Mouse (Mus musculus) heart, postnatal 0 days (tissue): Measurements from ENCODE around the gene Vamp8. TPM values are rescaled to one million over a fixed set of nuclear protein-coding genes. Genes with fewer than 3 reads are reported as not detected.
A peak's percentile ranks its signal among the peaks of the same experiment; 100 is the strongest.

Experiments
- ATAC-seq: fragments of 200-750 bp; cut with Nextera tagmentation; 2 replicates; pipeline ENCODE4 v1.8.0; 2017; ENCODE audit warnings: low read depth, moderate number of reproducible peaks, moderate library complexity; ENCODE audit not compliant: insufficient read depth
- DNase-seq: peaks from one replicate; pipeline ENCODE4 v3.0.0-alpha.2; 2016; ENCODE audit warnings: low spot score
- H3K27ac ChIP-seq: fragments of 300-500 bp; sonication (generic); 2 replicates; pipeline ENCODE4 v1.5.1; 2014; ENCODE audit warnings: low read depth, mild to moderate bottlenecking
- H3K27me3 ChIP-seq: fragments of 300-500 bp; sonication (generic); 2 replicates; pipeline ENCODE4 v1.6.1; 2014; ENCODE audit warnings: low read length, mixed read lengths; ENCODE audit not compliant: control insufficient read depth, insufficient read depth
- H3K36me3 ChIP-seq: fragments of 300-500 bp; sonication (generic); replicated peaks from 2 replicates; pipeline ENCODE4 v1.6.1; 2014; ENCODE audit warnings: low read length, mixed read lengths; ENCODE audit not compliant: control insufficient read depth, insufficient read depth
- H3K4me1 ChIP-seq: fragments of 300-500 bp; sonication (generic); 2 replicates; pipeline ENCODE4 v1.6.1; 2014; ENCODE audit warnings: antibody characterized with exemption; ENCODE audit not compliant: control insufficient read depth, insufficient read depth
- H3K4me2 ChIP-seq: fragments of 300-500 bp; sonication (generic); 2 replicates; pipeline ENCODE4 v1.6.1; 2014; ENCODE audit warnings: low read depth, mild to moderate bottlenecking, low read length, moderate library complexity
- H3K4me3 ChIP-seq: fragments of 300-500 bp; sonication (generic); 2 replicates; pipeline ENCODE4 v1.5.1; 2014; ENCODE audit warnings: low read depth, low read length
- H3K9ac ChIP-seq: fragments of 300-500 bp; sonication (generic); replicated peaks from 2 replicates; pipeline ENCODE4 v1.6.1; 2014; ENCODE audit warnings: low read depth, low read length, mixed read lengths
- H3K9me3 ChIP-seq: fragments of 300-500 bp; sonication (generic); replicated peaks from 2 replicates; pipeline ENCODE4 v1.6.1; 2016; ENCODE audit warnings: low read length; ENCODE audit not compliant: control insufficient read depth
- CTCF ChIP-seq: IDR thresholded peaks from 2 replicates; pipeline ENCODE4 v1.5.1; 2016; ENCODE audit warnings: antibody characterized with exemption, control low read depth, low read depth
- EP300 ChIP-seq: IDR thresholded peaks from 2 replicates; pipeline ENCODE4 v1.6.1; 2016; ENCODE audit warnings: antibody characterized with exemption, low read depth
- WGBS: fragments of 180-500 bp; shearing (Covaris S2); extraction: QIAGEN DNeasy Blood & Tissue Kit; methylation state at CpG from one replicate; pipeline ENCODE4 v1.1.7; 2014; 5-methylcytosine and 5-hydroxymethylcytosine counted together
- polyA plus RNA-seq: library from polyadenylated mRNA; unstranded; fragments of >200 nt; fragmentation: Nextera tagmentation; extraction: Ambion mirVana; gene quantifications from 2 replicates; pipeline ENCODE4 v1.2.1, GENCODE M21; 2015
- total RNA-seq: library from RNA; depleted of rRNA; stranded (reverse); fragments of >200 nt; gene quantifications from 2 replicates; pipeline ENCODE4 v1.2.3, GENCODE M21; 2014; ENCODE audit warnings: low replicate concordance

Vamp8 gene
- total and polyA plus RNA-seq, 2 experiments from 2014 or later = 69.8 to 174 TPM

GRCm38 (mm10) chr6:72419806-72420205 is 29.3 kb upstream of the Vamp8 start:
- Histone ChIP-seq H3K9me3 (0 out of 2 replicates have a peak, but pooled peaks cover under 1% of the 10 kb centered on the region), H3K27ac (no peak overlapping the region), H3K4me2 (no peak overlapping the region), H3K27me3 (no peaks in the 10 kb centered on the region), H3K4me1 (peaks cover 5% of the 10 kb centered on the region; the same call in 1 of the 2 replicates), H3K9ac (no peak overlapping the region), H3K36me3 (peaks cover 65% of the 10 kb centered on the region), H3K4me3 (no peak overlapping the region)
- no peak for ATAC-seq
- no peak for TF ChIP-seq CTCF
- TF ChIP-seq EP300 = no peak
- 68% methylated on average over 1 of the region's 1 CpGs for WGBS
- DNase-seq = no peak

- ATAC-seq (no peak), DNase-seq (no peak)
- TF ChIP-seq EP300 (no peak), CTCF (no peak)
- no peak overlapping the region for H3K27ac ChIP-seq
- H3K4me2 ChIP-seq = no peak overlapping the region
- 87% methylated on average over 4 of the region's 4 CpGs for WGBS
- peaks cover 8% of the 10 kb centered on the region; the same call in 1 of the 2 replicates for H3K4me1 ChIP-seq
- H3K27me3 ChIP-seq = no peaks in the 10 kb centered on the region
- peaks cover 51% of the 10 kb centered on the region for H3K36me3 ChIP-seq
- H3K4me3 ChIP-seq = no peak overlapping the region
- no peak overlapping the region for H3K9ac ChIP-seq
- no peaks in the 10 kb centered on the region for H3K9me3 ChIP-seq
Observed at GRCm38 (mm10) chr6:72418279-72418678, 27.8 kb upstream of the Vamp8 start.

GRCm38 (mm10) chr6:72415964-72416772 is 25.7 kb upstream of the Vamp8 start:
- ATAC-seq = no peak
- no peaks in the 10 kb centered on the region for H3K27me3 ChIP-seq
- H3K36me3 ChIP-seq = peaks cover 30% of the 10 kb centered on the region
- peaks cover 8% of the 10 kb centered on the region; the same call in 1 of the 2 replicates for H3K4me1 ChIP-seq
- H3K9ac ChIP-seq = peak overlapping the region; percentile 10; the same call in 1 of the 2 replicates
- H3K27ac ChIP-seq = no peak overlapping the region
- TF ChIP-seq EP300 = no peak
- no peak for TF ChIP-seq CTCF
- 60% methylated on average over 7 of the region's 7 CpGs for WGBS
- no peak for DNase-seq
- H3K4me3 ChIP-seq = no peak overlapping the region
- H3K4me2 ChIP-seq = no peak overlapping the region
- no peaks in the 10 kb centered on the region for H3K9me3 ChIP-seq

GRCm38 (mm10) chr6:72415181-72415580 is 24.7 kb upstream of the Vamp8 start:
- Histone ChIP-seq H3K9ac (0 out of 2 replicates have a peak overlapping the region, but pooled peaks have one; percentile 85), H3K4me1 (peaks cover 8% of the 10 kb centered on the region; the same call in 1 of the 2 replicates), H3K27ac (no peak overlapping the region), H3K4me3 (peak overlapping the region; percentile 85), H3K36me3 (peaks cover 21% of the 10 kb centered on the region), H3K4me2 (peak overlapping the region; percentile 82), H3K9me3 (no peaks in the 10 kb centered on the region), H3K27me3 (no peaks in the 10 kb centered on the region)
- WGBS = 80% methylated on average over 5 of the region's 5 CpGs
- DNase-seq (no peak), ATAC-seq (no peak)
- TF ChIP-seq CTCF (no peak), EP300 (no peak)

DNA sequence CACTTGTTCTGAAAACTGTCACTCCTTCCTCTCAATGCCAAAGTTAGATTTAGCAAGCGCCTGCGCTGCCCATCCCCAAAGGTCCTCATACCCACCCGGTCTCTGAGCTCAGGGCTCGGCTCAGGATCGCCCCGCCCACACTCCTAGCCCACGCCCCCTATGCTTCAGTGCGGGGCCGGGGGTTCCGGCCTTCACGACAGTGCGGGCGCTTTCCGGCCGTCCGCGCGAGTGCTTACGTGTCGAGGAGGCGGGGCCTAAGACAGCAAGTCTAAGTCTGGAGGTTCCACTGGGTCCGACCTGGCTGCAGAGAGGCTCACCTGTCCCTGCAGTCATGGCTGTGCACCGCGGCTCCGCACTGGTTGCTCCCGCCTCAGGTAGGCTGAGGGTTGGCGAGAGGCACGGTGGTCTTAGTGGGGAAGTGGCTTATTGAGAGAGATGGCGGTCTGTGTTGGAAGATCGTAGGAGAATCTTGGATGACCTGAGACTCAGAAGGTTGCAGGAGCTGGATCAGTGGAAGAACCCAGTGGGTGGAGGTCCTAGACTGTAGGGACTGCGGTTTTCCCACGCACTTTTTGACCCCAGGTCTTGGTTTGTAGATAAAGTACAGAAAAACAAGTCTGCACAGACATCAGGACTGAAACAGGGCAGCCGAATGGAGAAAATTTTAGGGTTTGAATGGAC is 23.7 kb upstream of the Vamp8 start, which contains the start of gene Ggcx:
Gene Ggcx, plus strand, starts transcription at position 233 of the 681 bp plus-strand sequence.
- peak; percentile 96 for DNase-seq
- H3K4me1 ChIP-seq = peaks cover 8% of the 10 kb centered on the region; the same call in 1 of the 2 replicates
- H3K9me3 ChIP-seq = no peaks in the 10 kb centered on the region
- WGBS = 2% methylated on average over 33 of the region's 33 CpGs
- no peaks in the 10 kb centered on the region for H3K27me3 ChIP-seq
- peak within 1 kb of the TSS; percentile 82 for H3K4me2 ChIP-seq
- ATAC-seq = peak; percentile 96
- TF ChIP-seq CTCF (peak; percentile 11; the same call in 1 of the 2 replicates), EP300 (no peak)
- peak within 1 kb of the TSS; percentile 85 for H3K9ac ChIP-seq
- peaks cover 17% of the 10 kb centered on the region for H3K36me3 ChIP-seq
- H3K4me3 ChIP-seq = peak within 1 kb of the TSS; percentile 85
- peak within 1 kb of the TSS; percentile 58 for H3K27ac ChIP-seq
